Mouse (Mus musculus): Measurements from ENCODE around the gene Fam81a.

The Fam81a gene

DNA sequence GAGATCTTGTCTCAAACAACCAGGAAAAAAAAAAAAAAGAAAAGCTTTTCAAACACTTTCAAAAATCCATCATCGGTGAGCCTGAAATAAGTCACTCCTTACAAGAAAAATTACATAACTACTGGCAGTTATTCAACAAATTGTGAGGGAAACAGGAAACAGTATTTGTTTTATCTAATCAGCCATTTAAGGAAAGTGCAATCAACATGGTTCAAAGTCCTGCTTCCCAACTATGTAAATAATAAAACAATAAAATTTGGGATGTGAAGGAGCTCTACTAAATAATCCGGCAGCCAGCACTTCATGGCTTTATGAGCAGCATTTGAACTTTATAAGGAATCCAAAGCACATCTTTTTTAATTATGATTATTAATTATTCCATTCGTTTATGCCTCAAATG lies 80.3 kb downstream of the Fam81a start:
- no peak for DNase-seq (ENCODE audit: extremely low read depth, low read depth)

GRCm38 (mm10) chr9:70053411-70053810 lies 88.9 kb downstream of the Fam81a start:
- no peak for DNase-seq (ENCODE audit: extremely low read depth, low read depth)

DNA sequence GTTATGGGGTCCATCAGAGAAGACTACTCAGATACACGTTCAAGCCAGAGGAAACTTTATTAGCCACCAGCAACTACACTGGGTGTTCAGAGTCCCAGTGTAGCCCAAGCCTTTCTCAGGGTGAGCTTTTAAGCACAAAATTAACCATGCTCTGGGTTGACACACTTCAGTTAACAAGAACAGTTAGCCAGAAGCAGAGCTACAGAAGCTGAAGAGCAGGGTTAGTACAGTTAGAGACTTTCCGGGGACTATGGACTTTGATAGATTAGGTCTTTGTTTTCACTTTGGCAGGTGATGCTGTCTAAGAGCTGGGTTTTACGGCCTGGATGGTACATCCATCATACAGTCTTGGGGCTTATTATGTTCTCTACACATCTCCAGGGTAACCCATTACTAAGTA lies 89.6 kb downstream of the Fam81a start:
- no peak for DNase-seq (ENCODE audit: extremely low read depth, low read depth)

DNA sequence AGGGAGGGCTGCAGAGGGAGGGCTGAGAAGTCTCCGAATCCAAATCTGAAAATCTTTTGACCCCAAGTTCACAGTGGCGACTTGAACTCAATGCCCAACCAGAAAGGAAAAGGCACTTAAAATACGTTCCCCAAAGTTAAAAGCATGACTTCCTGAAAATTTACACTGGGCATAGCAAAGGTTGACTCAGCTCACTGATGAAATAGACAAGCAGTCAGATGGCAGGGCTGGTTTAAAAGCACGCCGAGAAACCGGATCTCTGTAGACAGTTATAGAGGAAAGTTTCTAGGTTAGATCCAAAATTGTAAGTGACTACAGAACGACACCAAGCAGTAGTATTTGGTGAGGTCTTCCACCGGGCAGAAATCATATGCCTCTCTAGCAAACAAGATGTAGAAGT lies 92.5 kb downstream of the Fam81a start:
- no peak for DNase-seq (ENCODE audit: extremely low read depth, low read depth)

- no peak for DNase-seq (ENCODE audit: extremely low read depth, low read depth)
Measured at GRCm38 (mm10) chr9:70049416-70049783, 93.0 kb downstream of the Fam81a start.

DNA sequence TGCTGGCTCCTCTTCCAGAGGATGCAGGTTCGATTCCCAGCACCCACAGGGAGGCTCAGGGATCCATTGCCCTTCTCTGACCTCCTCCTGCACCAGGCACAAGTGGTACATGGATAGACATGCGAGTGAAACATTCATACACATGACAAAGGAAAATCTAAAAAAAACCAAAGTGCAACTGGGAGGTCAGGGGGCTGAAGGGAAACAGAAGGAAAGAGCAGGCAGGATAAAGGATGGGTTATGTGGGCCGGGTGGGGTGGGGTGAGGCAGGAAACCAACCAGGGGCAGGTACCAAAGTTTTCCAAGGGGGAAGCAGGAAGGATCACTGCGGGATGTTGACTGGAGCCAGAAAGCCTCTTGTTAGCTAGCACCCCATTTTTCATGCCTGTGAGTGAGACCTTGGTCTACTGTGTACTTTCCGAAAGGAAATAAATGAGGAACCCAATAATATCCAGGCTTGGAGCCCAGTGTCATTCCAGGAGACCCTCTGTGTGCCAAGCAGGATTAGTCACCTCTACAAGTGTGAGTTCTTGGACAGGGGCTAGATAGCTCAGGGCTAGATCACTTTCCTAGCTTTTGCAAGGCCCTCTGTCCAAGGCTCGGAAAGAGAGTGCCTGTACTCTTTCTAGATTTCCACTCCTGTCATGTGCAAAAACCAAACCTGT lies 93.5 kb downstream of the Fam81a start:
- DNase-seq (ENCODE audit: extremely low read depth, low read depth), result no peak

DNA sequence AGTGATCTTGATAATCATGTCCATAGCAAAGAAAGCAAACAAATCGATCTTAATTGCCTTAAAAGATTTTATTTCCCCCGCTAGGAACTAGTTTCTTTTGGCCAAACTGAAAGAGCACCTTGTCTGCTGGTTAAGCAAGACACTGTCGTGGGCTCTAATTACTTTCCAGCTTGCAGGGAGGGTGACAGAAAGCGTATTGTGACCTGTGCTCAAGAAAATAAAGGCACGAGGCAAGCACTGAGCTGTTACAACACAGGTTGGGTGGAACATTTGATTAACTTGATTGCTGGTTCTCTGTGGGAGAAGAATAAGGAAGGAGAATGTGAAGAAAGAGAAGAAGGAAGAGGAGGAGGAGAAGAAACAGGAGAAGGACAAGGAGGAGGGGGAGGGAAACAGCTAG lies 94.1 kb downstream of the Fam81a start:
- no peak for DNase-seq (ENCODE audit: extremely low read depth, low read depth)

GRCm38 (mm10) chr9:70047839-70048238 lies 94.5 kb downstream of the Fam81a start:
- no peak for DNase-seq (ENCODE audit: extremely low read depth, low read depth)

DNA sequence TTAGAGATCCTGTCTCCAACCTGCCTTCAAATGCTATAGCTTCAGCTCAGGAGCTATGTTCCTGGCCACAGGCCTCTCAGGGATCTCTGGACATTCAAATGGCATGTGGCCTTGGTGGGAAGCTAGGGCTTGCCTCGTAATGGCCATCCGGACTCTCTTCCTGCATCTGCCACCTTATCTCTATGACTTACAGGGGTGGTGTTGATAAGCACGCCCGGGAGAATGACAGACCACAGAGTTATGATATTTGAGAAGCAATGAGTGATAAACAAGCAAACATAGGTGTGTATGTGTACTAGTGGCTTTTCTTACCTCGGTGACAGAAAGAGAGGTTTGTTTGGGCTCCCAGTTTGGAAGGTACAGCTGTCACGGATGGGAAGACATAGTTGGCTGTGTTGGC lies 96.1 kb downstream of the Fam81a start:
- no peak for DNase-seq (ENCODE audit: extremely low read depth, low read depth)

- no peak for DNase-seq (ENCODE audit: extremely low read depth, low read depth)
Measured at GRCm38 (mm10) chr9:70044865-70045264, 97.5 kb downstream of the Fam81a start.

- DNase-seq (ENCODE audit: extremely low read depth, low read depth), result no peak
Measured at GRCm38 (mm10) chr9:70042935-70043334, 99.4 kb downstream of the Fam81a start.

DNA sequence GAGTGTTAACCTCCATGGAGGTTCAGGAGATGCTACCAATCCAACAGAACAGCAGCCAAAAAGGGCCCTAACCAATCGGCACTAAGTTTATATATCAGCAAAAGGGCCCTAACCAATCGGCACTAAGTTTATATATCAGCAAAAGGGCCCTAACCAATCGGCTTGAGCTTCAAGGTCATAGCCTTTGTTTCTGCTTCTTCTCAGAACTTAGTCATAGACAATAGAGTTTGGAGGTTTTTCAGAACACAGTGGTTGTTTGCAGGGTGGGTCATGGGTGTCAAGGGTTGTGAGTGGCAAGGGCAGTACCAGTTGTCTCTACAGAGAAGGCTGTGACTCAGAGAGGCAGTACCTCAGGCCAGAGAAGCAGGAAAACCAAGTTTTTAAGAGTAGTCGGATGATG lies 100.2 kb downstream of the Fam81a start:
- DNase-seq (ENCODE audit: extremely low read depth, low read depth), result no peak

- DNase-seq (ENCODE audit: extremely low read depth, low read depth), result no peak
Measured at GRCm38 (mm10) chr9:70040570-70040969, 101.8 kb downstream of the Fam81a start.

DNA sequence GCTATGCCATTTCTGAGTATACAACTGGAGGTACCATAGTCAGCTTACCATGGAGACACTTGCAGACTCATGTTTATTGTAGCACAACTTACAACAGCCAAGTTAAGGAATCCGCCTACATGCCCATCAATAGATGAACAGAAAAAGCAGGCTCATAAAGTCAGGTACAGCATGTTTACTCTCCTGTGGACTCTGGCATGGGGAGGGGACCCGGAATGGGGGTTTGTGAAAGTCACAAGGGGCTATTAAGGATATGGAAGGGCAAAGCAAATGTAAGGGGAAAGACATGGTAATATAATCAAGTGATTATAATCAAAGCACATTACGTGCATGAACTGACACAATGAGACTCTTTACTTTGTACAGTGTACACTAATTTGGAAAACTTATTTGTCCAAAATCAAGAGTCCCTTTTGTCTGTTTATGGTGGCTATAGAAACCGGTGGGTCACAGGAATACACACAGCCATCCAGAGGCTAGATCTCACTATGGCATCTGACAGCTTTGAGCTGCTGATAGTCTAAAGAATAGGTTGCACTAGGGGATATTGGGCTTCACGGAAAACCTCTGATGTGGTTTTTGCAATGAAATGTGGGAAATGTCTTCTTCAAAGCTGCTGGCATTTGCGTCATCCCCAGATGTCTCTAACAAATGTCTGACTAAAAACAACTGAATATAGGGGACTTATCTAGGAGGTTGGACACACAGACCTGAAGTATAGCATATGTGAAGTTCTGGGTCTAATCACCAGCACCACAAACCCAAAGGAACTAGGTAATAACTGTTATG lies 102.6 kb downstream of the Fam81a start:
- DNase-seq (ENCODE audit: extremely low read depth, low read depth), result no peak
